Mouse (Mus musculus) lung, postnatal 36 days (tissue): ENCODE data around the gene Rspo3.

Experiments
- DNase-seq: peaks from one replicate; pipeline ENCODE4 v3.0.0; 2022; ENCODE audit warnings: mixed read lengths

Gene Rspo3

DNA sequence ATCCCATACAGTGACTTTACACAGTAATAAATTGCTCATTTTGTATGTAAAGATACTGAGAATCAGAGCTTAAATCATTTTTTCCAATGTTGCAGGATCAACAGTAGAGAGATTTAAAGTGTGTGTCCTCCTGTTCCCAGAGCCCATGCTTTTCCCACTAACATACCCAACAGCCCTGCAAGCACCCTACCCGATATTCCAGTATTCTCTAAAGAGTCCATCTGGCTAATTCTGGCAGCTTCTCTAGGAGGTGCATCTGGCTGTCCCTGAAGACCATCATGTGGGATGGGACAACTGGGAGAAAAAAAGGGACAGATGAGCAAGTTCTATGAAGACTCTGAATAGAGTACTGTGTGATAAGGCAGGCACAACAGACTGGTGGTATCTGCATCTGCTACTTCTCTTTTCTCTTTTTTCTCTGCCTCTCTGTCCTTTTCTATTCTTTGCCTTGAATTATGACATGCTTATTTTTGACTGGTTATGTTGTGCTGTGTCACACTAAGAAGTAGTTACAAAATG is 102.7 kb downstream of the Rspo3 start:
- DNase-seq, result no peak

- DNase-seq, result no peak
Measured at GRCm38 (mm10) chr10:29426660-29427059, 109.0 kb downstream of the Rspo3 start.

GRCm38 (mm10) chr10:29424571-29424970 is 111.1 kb downstream of the Rspo3 start:
- DNase-seq, result no peak

GRCm38 (mm10) chr10:29414361-29414760 is 121.3 kb downstream of the Rspo3 start:
- no peak for DNase-seq

GRCm38 (mm10) chr10:29402656-29403268 is 132.9 kb downstream of the Rspo3 start:
- DNase-seq, result no peak
